7 mouse cellular contexts compared by ENCODE assay signal in the genomic region with DNA sequence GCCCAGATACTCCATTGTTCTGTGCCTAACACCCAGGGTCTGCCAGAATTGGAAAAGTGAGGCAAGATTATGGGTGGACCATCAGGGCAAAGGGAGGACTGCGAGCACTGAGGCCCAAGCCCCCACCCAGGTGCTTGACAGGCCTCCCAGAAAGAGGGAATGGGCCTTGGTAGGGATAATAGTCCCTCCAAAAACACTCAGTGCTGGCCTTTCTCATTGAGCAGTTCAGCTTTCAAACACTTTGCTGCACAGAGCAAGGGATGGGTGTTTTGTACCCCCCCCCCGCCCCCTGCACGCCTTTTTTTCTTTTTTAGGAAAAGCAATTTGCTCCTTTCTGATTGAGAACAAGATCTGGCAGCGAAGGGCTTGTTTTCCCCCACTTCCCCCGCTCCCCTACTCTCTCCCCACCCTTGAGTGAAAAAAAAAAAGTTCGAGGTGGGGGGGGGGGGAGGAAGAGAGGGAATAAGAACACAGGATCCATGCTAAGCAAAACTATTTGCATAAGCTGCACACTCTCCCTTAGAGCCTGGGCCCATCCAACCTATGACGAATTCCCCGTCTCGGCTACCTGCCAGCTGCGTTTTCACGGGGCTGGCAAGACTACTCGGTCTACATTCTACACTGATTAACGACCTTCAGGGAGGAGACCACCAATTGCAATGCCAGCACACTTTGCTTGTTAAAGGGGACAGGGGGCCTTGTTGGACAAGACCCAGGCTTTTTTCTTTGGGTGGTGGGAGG. TPM values are rescaled to one million over a fixed set of nuclear protein-coding genes. Genes with fewer than 3 reads are reported as not detected.
DNase-seq lines count a peak whose midpoint lies in the region; ATAC-seq and TF ChIP-seq lines count a peak whose summit lies in the region.

No protein-coding gene starts in this region.

- H3K4me3 ChIP-seq in lung, embryonic 14.5 days (ENCODE audit: low read depth, low read length): no peak overlapping the region
- H3K4me3 ChIP-seq in lung, adult 2 months (replicated peaks; ENCODE audit: extremely low read depth, low read depth, low read length): no peak overlapping the region
- no peak overlapping the region for H3K4me3 ChIP-seq in forebrain, embryonic 11.5 days (ENCODE audit: low read depth, low read length)
- H3K4me3 ChIP-seq in hindbrain, embryonic 15.5 days: no peak overlapping the region
- H3K4me3 ChIP-seq in midbrain, postnatal 0 days (ENCODE audit: low read depth, low read length): no peak overlapping the region

- H3K4me2 ChIP-seq in lung, embryonic 14.5 days: peak overlapping the region; percentile 7; the same call in 1 of the 2 replicates
- no peak overlapping the region for H3K4me2 ChIP-seq in forebrain, embryonic 11.5 days (ENCODE audit: low read depth, low read length, severe bottlenecking)
- no peak overlapping the region for H3K4me2 ChIP-seq in hindbrain, embryonic 15.5 days
- no peak overlapping the region for H3K4me2 ChIP-seq in midbrain, postnatal 0 days (ENCODE audit: low read depth, low read length, poor library complexity, severe bottlenecking)

- no peak overlapping the region for H3K27ac ChIP-seq in lung, embryonic 14.5 days (ENCODE audit: low read depth)
- H3K27ac ChIP-seq in forebrain, embryonic 11.5 days (ENCODE audit: low read depth, low read length): peak overlapping the region; percentile 27; the same call in 1 of the 2 replicates
- H3K27ac ChIP-seq in hindbrain, embryonic 15.5 days (replicated peaks): 0 out of 2 replicates have a peak overlapping the region, but pooled peaks have one; percentile 20
- no peak overlapping the region for H3K27ac ChIP-seq in midbrain, postnatal 0 days (ENCODE audit: low read depth, low read length)

- no peak overlapping the region for H3K9ac ChIP-seq in lung, embryonic 14.5 days
- no peak overlapping the region for H3K9ac ChIP-seq in forebrain, embryonic 11.5 days (ENCODE audit: low read length)
- no peak overlapping the region for H3K9ac ChIP-seq in hindbrain, embryonic 15.5 days
- no peak overlapping the region for H3K9ac ChIP-seq in midbrain, postnatal 0 days (replicated peaks; ENCODE audit: low read length, poor library complexity, severe bottlenecking)

- TF ChIP-seq CTCF in lung, embryonic 14.5 days (IDR thresholded peaks at IDR 0.05; ENCODE audit: low read depth): no peak
- TF ChIP-seq CTCF in lung, adult 2 months (IDR thresholded peaks at IDR 0.05; ENCODE audit: insufficient read depth, low read length): no peak
- TF ChIP-seq CTCF in midbrain, postnatal 0 days (IDR thresholded peaks at IDR 0.05): no peak

- no peaks in the 10 kb centered on the region for H3K27me3 ChIP-seq in lung, embryonic 14.5 days (ENCODE audit: insufficient read depth, low read length)
- H3K27me3 ChIP-seq in forebrain, embryonic 11.5 days (ENCODE audit: control insufficient read depth, insufficient read depth, low read length): no peaks in the 10 kb centered on the region
- no peaks in the 10 kb centered on the region for H3K27me3 ChIP-seq in hindbrain, embryonic 15.5 days
- no peaks in the 10 kb centered on the region for H3K27me3 ChIP-seq in midbrain, postnatal 0 days (ENCODE audit: insufficient read depth, low read length)

- no peaks in the 10 kb centered on the region for H3K36me3 ChIP-seq in lung, embryonic 14.5 days (ENCODE audit: insufficient read depth)
- no peaks in the 10 kb centered on the region for H3K36me3 ChIP-seq in forebrain, embryonic 11.5 days (ENCODE audit: control insufficient read depth, insufficient read depth, low read length)
- H3K36me3 ChIP-seq in hindbrain, embryonic 15.5 days: no peaks in the 10 kb centered on the region
- no peaks in the 10 kb centered on the region for H3K36me3 ChIP-seq in midbrain, postnatal 0 days (ENCODE audit: insufficient read depth, low read length)

- 21% methylated on average over 13 of the region's 13 CpGs for WGBS in lung, embryonic 14.5 days
- WGBS in lung, adult 2 months: 41% methylated on average over 13 of the region's 13 CpGs
- WGBS in forebrain, embryonic 11.5 days: 53% methylated on average over 13 of the region's 13 CpGs
- 26% methylated on average over 13 of the region's 13 CpGs for WGBS in hindbrain, embryonic 15.5 days
- 29% methylated on average over 12 of the region's 13 CpGs for WGBS in midbrain, postnatal 0 days

- peak; percentile 88 for ATAC-seq in lung, embryonic 14.5 days (ENCODE audit: insufficient read depth)
- peak; percentile 50 for ATAC-seq in forebrain, embryonic 11.5 days (replicated peaks; ENCODE audit: low FRiP score)
- ATAC-seq in hindbrain, embryonic 15.5 days (ENCODE audit: low FRiP score, low read depth): peak; percentile 93
- peak; percentile 83 for ATAC-seq in midbrain, postnatal 0 days (ENCODE audit: low FRiP score)
- ATAC-seq in megakaryocyte, adult 5-6 weeks (ENCODE audit: poor library complexity, severe bottlenecking): no peak

- no peaks in the 10 kb centered on the region for H3K9me3 ChIP-seq in lung, embryonic 14.5 days (ENCODE audit: low read depth, low read length)
- no peaks in the 10 kb centered on the region for H3K9me3 ChIP-seq in forebrain, embryonic 11.5 days (ENCODE audit: control insufficient read depth, low read length)
- H3K9me3 ChIP-seq in hindbrain, embryonic 15.5 days: no peaks in the 10 kb centered on the region
- H3K9me3 ChIP-seq in midbrain, postnatal 0 days (ENCODE audit: low read length): no peaks in the 10 kb centered on the region

- no peak for TF ChIP-seq POLR2A in lung, adult 2 months (IDR thresholded peaks at IDR 0.05; ENCODE audit: borderline replicate concordance, extremely low read depth, low read depth, low read length)

- DNase-seq in lung, embryonic 14.5 days: peak; percentile 83
- DNase-seq in lung, adult 2 months: no peak
- DNase-seq in forebrain, embryonic 11.5 days (ENCODE audit: low spot score): no peak
- DNase-seq in midbrain, postnatal 0 days (ENCODE audit: low spot score): peak; percentile 80
- no peak for DNase-seq in c-Kit-positive CD71-positive TER-119-positive erythroid progenitor cells, embryonic 14.5 days (ENCODE audit: low spot score)

- peaks cover 7% of the 10 kb centered on the region; the same call in 1 of the 2 replicates for H3K4me1 ChIP-seq in lung, embryonic 14.5 days (ENCODE audit: insufficient read depth)
- no peaks in the 10 kb centered on the region for H3K4me1 ChIP-seq in lung, adult 2 months (ENCODE audit: control insufficient read depth, insufficient read depth, low read length)
- peaks cover 22% of the 10 kb centered on the region for H3K4me1 ChIP-seq in forebrain, embryonic 11.5 days (replicated peaks; ENCODE audit: control insufficient read depth, insufficient read depth, low read length)
- peaks cover 11% of the 10 kb centered on the region for H3K4me1 ChIP-seq in hindbrain, embryonic 15.5 days (replicated peaks)
- no peaks in the 10 kb centered on the region for H3K4me1 ChIP-seq in midbrain, postnatal 0 days (ENCODE audit: insufficient read depth, low read length)

RNA-seq across cellular contexts. Expression of a gene that starts 42.4 kb away (rescaled TPM):
- 29.1 and 31.4 TPM in 2 replicates for polyA plus RNA-seq in lung, embryonic 14.5 days (2014; fragmentation: Nextera tagmentation; extraction: Ambion mirVana)
- polyA plus RNA-seq in lung, adult 2 months (2012; rRNA removed): 6.5 and 10.2 TPM in 2 replicates
- polyA plus RNA-seq in forebrain, embryonic 11.5 days (2014; fragmentation: Nextera tagmentation; extraction: Ambion mirVana): 59.2 and 60.7 TPM in 2 replicates
- polyA plus RNA-seq in hindbrain, embryonic 15.5 days (2015; fragmentation: Nextera tagmentation; extraction: Ambion mirVana): 73.9 and 75.0 TPM in 2 replicates
- total RNA-seq in midbrain, postnatal 0 days (2014; rRNA removed): 68.5 and 73.2 TPM in 2 replicates
- 51.5 and 57.2 TPM in 2 replicates for polyA plus RNA-seq in midbrain, postnatal 0 days (2015; fragmentation: Nextera tagmentation; extraction: Ambion mirVana)
- 11.0 and 11.7 TPM in 2 replicates for total RNA-seq in megakaryocyte, adult 5-6 weeks (2015)
- total RNA-seq in megakaryocyte, adult 5-6 weeks (2017): 19.1 and 25.2 TPM in 2 replicates

Comparison
In these comparisons a context has a peak if more than half of its experiments do, and no peak if none do; other contexts are left out.
1. DNase-seq: peak in lung, embryonic 14.5 days (single experiment) and midbrain, postnatal 0 days (single experiment); none in lung, adult 2 months (single experiment), forebrain, embryonic 11.5 days (single experiment) and c-Kit-positive CD71-positive TER-119-positive erythroid progenitor cells, embryonic 14.5 days (single experiment).
2. H3K27ac ChIP-seq: peak in forebrain, embryonic 11.5 days (single experiment) and hindbrain, embryonic 15.5 days (single experiment); none in lung, embryonic 14.5 days (single experiment) and midbrain, postnatal 0 days (single experiment).